Mouse (Mus musculus): Measurements from ENCODE around the gene Col18a1. TPM values are rescaled to one million over a fixed set of nuclear protein-coding genes. Genes with fewer than 3 reads are reported as not detected.
A peak's percentile ranks its signal among the peaks of the same experiment; 100 is the strongest.

The Col18a1 gene
- total RNA-seq, 1 experiment, result 414 TPM

DNA sequence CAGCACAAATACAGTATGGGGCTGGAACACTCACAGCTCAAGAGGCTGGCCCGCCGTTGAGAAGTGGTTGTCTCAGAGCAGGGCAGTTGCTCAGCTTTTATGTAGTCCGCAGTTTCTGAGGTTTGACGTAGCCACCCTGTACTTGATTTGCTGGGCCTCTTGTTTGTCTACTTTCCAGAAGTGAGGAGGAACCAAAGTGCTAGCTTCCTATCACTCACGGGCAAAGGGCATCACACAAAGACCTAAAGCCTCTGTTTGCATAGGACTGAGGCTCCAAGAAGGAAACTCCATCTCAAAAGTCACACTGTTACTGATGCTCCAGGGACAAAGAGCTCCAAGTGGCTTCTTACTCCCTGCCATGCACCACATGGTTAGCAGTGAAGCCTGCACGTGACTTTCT is 4.1 kb upstream of the Col18a1 start:
- Histone ChIP-seq H3K9ac (ENCODE audit: insufficient read depth, low read depth, low read length, poor library complexity, severe bottlenecking) (no peak overlapping the region), H3K27ac (ENCODE audit: insufficient read depth, low read depth, low read length, poor library complexity, severe bottlenecking) (no peak overlapping the region), H3K4me3 (ENCODE audit: insufficient read depth in 1 of 2, low read depth in 1 of 2, low read length in 2 of 2, poor library complexity in 1 of 2, severe bottlenecking in 1 of 2) (no peak overlapping the region), H3K9me3 (ENCODE audit: control insufficient read depth, insufficient read depth, low read depth, low read length) (no peaks in the 10 kb centered on the region), H3K4me1 (ENCODE audit: control insufficient read depth in 2 of 2, insufficient read depth in 2 of 2, low read length in 2 of 2, poor library complexity in 1 of 2) (peaks cover 3 to 28% of the 10 kb centered on the region in 2 experiments; a peak in 3 of 4 replicates), H3K36me3 (ENCODE audit: control insufficient read depth, insufficient read depth, low read length, poor library complexity, severe bottlenecking) (no peaks in the 10 kb centered on the region)
- no peak for DNase-seq (ENCODE audit: low read depth, low spot score)
- in situ Hi-C loops (cut with MboI; ENCODE audit: low sequenced_read_pairs in 2 of 2, unreplicated experiment in 2 of 2), result no loop called here
- TF ChIP-seq HCFC1 (IDR thresholded peaks at IDR 0.05; ENCODE audit: borderline replicate concordance, insufficient read depth, low read length), result no peak
- no peak for TF ChIP-seq ZC3H11A (IDR thresholded peaks at IDR 0.05; ENCODE audit: borderline replicate concordance, low read depth, low read length)
- no peak for TF ChIP-seq ZNF384 (IDR thresholded peaks at IDR 0.05; ENCODE audit: low read depth, low read length)
- no peak for TF ChIP-seq CHD2 (IDR thresholded peaks at IDR 0.05; ENCODE audit: low read depth, low read length)
- TF ChIP-seq MAFK (IDR thresholded peaks at IDR 0.05; ENCODE audit: insufficient read depth, low read depth, low read length), result no peak

DNA sequence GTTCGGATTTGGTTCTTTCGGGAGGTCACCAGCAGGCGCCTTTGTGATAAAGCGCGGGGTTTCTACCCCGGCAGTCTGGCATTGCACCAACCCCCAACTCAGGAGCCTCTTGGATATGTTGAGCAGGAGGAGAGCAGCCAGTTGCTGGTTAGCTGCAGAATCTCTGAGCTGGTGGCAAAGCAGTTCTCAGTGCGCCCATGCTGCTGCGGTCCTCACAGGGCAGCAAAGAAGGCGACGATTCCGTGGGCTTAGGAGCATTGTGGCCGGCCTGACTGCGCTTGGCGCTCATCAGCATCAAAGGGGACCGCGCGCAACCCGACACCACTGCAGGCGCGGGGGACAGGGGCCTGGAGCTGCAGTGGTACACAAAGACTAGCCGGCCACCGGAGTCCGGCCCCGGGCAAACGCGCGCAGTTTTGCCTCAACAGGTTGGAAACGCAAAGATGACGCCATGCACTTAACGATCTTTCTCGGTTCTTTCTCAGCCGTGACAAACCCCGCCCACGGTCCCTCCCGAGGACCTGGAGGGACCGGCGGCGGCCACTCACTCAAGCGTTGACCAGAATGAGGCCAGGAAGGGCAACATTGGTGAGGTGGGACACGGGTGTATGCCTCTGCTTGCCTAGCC is 916 bp downstream of the Col18a1 start:
- Histone ChIP-seq H3K27ac (ENCODE audit: insufficient read depth, low read depth, low read length, poor library complexity, severe bottlenecking) (peak overlapping the region; percentile 96), H3K4me1 (ENCODE audit: control insufficient read depth in 2 of 2, insufficient read depth in 2 of 2, low read length in 2 of 2, poor library complexity in 1 of 2) (peaks cover 11 to 40% of the 10 kb centered on the region in 2 experiments), H3K36me3 (ENCODE audit: control insufficient read depth, insufficient read depth, low read length, poor library complexity, severe bottlenecking) (peaks cover 13% of the 10 kb centered on the region; the same call in 1 of the 2 replicates), H3K4me3 (ENCODE audit: insufficient read depth in 1 of 2, low read depth in 1 of 2, low read length in 2 of 2, poor library complexity in 1 of 2, severe bottlenecking in 1 of 2) (peak overlapping the region; percentile 82 to 86), H3K9me3 (ENCODE audit: control insufficient read depth, insufficient read depth, low read depth, low read length) (no peaks in the 10 kb centered on the region), H3K9ac (ENCODE audit: insufficient read depth, low read depth, low read length, poor library complexity, severe bottlenecking) (peak overlapping the region; percentile 82)
- no peak for TF ChIP-seq CHD2 (IDR thresholded peaks at IDR 0.05; ENCODE audit: low read depth, low read length)
- TF ChIP-seq ZNF384 (IDR thresholded peaks at IDR 0.05; ENCODE audit: low read depth, low read length), result no peak
- no peak for TF ChIP-seq HCFC1 (IDR thresholded peaks at IDR 0.05; ENCODE audit: borderline replicate concordance, insufficient read depth, low read length)
- TF ChIP-seq ZC3H11A (IDR thresholded peaks at IDR 0.05; ENCODE audit: borderline replicate concordance, low read depth, low read length), result no peak
- TF ChIP-seq MAFK (IDR thresholded peaks at IDR 0.05; ENCODE audit: insufficient read depth, low read depth, low read length), result no peak
- in situ Hi-C loops (cut with MboI; ENCODE audit: low sequenced_read_pairs in 2 of 2, unreplicated experiment in 2 of 2), result no loop called here
- DNase-seq (ENCODE audit: low read depth, low spot score), result no peak

DNA sequence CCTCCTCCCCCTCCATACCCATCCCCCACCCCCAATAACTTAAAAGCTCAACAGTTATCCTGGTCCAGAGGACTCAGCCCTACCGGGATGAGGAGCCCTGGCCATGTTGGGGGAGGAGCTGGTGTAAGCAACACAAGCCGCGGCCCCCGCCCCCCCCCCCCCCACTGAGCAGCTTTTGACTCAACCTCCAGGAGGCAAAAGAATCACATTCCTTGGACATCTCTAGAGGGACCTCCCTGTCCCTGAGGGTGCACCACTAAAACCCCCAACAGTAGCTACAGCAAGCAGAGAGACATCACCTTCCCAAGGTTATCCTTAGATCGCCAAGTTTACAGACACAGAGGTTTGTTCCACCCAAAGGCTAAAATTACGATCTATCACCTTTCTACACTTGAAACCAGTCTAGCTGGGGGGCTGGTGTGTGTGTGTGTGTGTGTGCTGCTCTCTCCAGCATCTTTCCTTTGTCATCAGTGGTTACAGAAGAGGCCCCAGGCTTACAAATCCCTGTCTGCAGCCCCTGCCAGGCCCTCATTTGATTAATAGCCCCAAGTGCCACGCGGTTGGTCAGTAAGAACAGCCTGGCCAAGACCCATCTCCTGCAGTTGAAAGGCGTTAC is 1.8 kb downstream of the Col18a1 start:
- Histone ChIP-seq H3K4me3 (ENCODE audit: insufficient read depth in 1 of 2, low read depth in 1 of 2, low read length in 2 of 2, poor library complexity in 1 of 2, severe bottlenecking in 1 of 2) (peak overlapping the region; percentile 25 to 82), H3K9ac (ENCODE audit: insufficient read depth, low read depth, low read length, poor library complexity, severe bottlenecking) (0 out of 2 replicates have a peak overlapping the region, but pooled peaks have one; percentile 2), H3K4me1 (ENCODE audit: control insufficient read depth in 2 of 2, insufficient read depth in 2 of 2, low read length in 2 of 2, poor library complexity in 1 of 2) (peaks cover 14 to 48% of the 10 kb centered on the region in 2 experiments), H3K36me3 (ENCODE audit: control insufficient read depth, insufficient read depth, low read length, poor library complexity, severe bottlenecking) (peaks cover 21% of the 10 kb centered on the region; the same call in 1 of the 2 replicates), H3K9me3 (ENCODE audit: control insufficient read depth, insufficient read depth, low read depth, low read length) (no peaks in the 10 kb centered on the region), H3K27ac (ENCODE audit: insufficient read depth, low read depth, low read length, poor library complexity, severe bottlenecking) (peak overlapping the region; percentile 96)
- in situ Hi-C loops (cut with MboI; ENCODE audit: low sequenced_read_pairs in 2 of 2, unreplicated experiment in 2 of 2), result no loop called here
- DNase-seq (ENCODE audit: low read depth, low spot score), result peak; percentile 54
- no peak for TF ChIP-seq MAFK (IDR thresholded peaks at IDR 0.05; ENCODE audit: insufficient read depth, low read depth, low read length)
- TF ChIP-seq CHD2 (IDR thresholded peaks at IDR 0.05; ENCODE audit: low read depth, low read length), result no peak
- TF ChIP-seq ZNF384 (IDR thresholded peaks at IDR 0.05; ENCODE audit: low read depth, low read length), result no peak
- TF ChIP-seq HCFC1 (IDR thresholded peaks at IDR 0.05; ENCODE audit: borderline replicate concordance, insufficient read depth, low read length), result no peak
- TF ChIP-seq ZC3H11A (IDR thresholded peaks at IDR 0.05; ENCODE audit: borderline replicate concordance, low read depth, low read length), result no peak

DNA sequence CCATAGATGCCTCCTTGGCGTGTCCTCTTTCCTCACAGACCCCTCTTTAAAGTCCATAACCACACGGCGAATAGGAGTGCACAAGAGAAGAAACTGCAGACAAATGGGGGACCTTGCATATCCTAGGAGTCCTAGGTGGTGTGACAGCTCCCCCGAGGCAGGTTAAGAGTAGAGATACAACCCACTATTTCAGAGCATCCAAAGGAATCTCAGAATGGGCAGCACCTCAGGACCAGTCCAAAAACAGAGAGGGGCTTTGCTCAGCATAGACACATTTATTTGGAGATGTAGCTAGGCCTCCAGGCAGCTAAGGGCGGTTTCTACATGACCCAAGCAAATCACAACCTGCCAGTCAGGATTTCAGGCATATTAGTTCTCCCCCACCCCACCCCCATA is 2.3 kb downstream of the Col18a1 start:
- H3K4me1 ChIP-seq (ENCODE audit: control insufficient read depth in 2 of 2, insufficient read depth in 2 of 2, low read length in 2 of 2, poor library complexity in 1 of 2), result peaks cover 14 to 49% of the 10 kb centered on the region in 2 experiments
- peak overlapping the region; percentile 96 for H3K27ac ChIP-seq (ENCODE audit: insufficient read depth, low read depth, low read length, poor library complexity, severe bottlenecking)
- peak overlapping the region; percentile 11 to 82; a peak in 3 of 4 replicates for H3K4me3 ChIP-seq (ENCODE audit: insufficient read depth in 1 of 2, low read depth in 1 of 2, low read length in 2 of 2, poor library complexity in 1 of 2, severe bottlenecking in 1 of 2)
- peaks cover 21% of the 10 kb centered on the region; the same call in 1 of the 2 replicates for H3K36me3 ChIP-seq (ENCODE audit: control insufficient read depth, insufficient read depth, low read length, poor library complexity, severe bottlenecking)
- TF ChIP-seq CHD2 (IDR thresholded peaks at IDR 0.05; ENCODE audit: low read depth, low read length) (no peak), MAFK (IDR thresholded peaks at IDR 0.05; ENCODE audit: insufficient read depth, low read depth, low read length) (no peak), ZNF384 (IDR thresholded peaks at IDR 0.05; ENCODE audit: low read depth, low read length) (no peak), ZC3H11A (IDR thresholded peaks at IDR 0.05; ENCODE audit: borderline replicate concordance, low read depth, low read length) (no peak), HCFC1 (IDR thresholded peaks at IDR 0.05; ENCODE audit: borderline replicate concordance, insufficient read depth, low read length) (no peak)
- H3K9ac ChIP-seq (ENCODE audit: insufficient read depth, low read depth, low read length, poor library complexity, severe bottlenecking), result peak overlapping the region; percentile 8; the same call in 1 of the 2 replicates
- H3K9me3 ChIP-seq (ENCODE audit: control insufficient read depth, insufficient read depth, low read depth, low read length), result no peaks in the 10 kb centered on the region
- DNase-seq (ENCODE audit: low read depth, low spot score), result no peak
- in situ Hi-C loops (cut with MboI; ENCODE audit: low sequenced_read_pairs in 2 of 2, unreplicated experiment in 2 of 2), result no loop called here

Measured in ES-E14 (cell line).